Mouse (Mus musculus) limb, embryonic 10.5 days (tissue): Measurements from ENCODE around the gene Zfp541. TPM values are rescaled to one million over a fixed set of nuclear protein-coding genes. Genes with fewer than 3 reads are reported as not detected.
A peak's percentile ranks its signal among the peaks of the same experiment; 100 is the strongest.

Experiments
- DNase-seq: peaks from one replicate; pipeline ENCODE4 v3.0.0-alpha.2; 2017; ENCODE audit warnings: low spot score
- H3K27ac ChIP-seq: fragments of 300-500 bp; sonication (generic); 2 replicates; pipeline ENCODE4 v1.5.1; 2016; ENCODE audit warnings: mild to moderate bottlenecking
- H3K27me3 ChIP-seq: fragments of 300-500 bp; sonication (generic); 2 replicates; pipeline ENCODE4 v1.6.1; 2016; ENCODE audit warnings: low read depth, mild to moderate bottlenecking; ENCODE audit not compliant: poor library complexity, severe bottlenecking
- H3K36me3 ChIP-seq: fragments of 300-500 bp; sonication (generic); 2 replicates; pipeline ENCODE4 v1.6.1; 2016; ENCODE audit warnings: mild to moderate bottlenecking, moderate library complexity
- H3K4me1 ChIP-seq: fragments of 300-500 bp; sonication (generic); 2 replicates; pipeline ENCODE4 v1.6.1; 2016
- H3K4me3 ChIP-seq: fragments of 300-500 bp; sonication (generic); 2 replicates; pipeline ENCODE4 v1.5.1; 2016; ENCODE audit warnings: mild to moderate bottlenecking, moderate library complexity
- H3K9me3 ChIP-seq: fragments of 300-500 bp; sonication (generic); replicated peaks from 2 replicates; pipeline ENCODE4 v1.6.1; 2016; ENCODE audit warnings: mild to moderate bottlenecking
- WGBS: fragments of 180-500 bp; shearing (Covaris S2); methylation state at CpG from one replicate; pipeline ENCODE4 v1.1.7; 2016; 5-methylcytosine and 5-hydroxymethylcytosine counted together
- polyA plus RNA-seq: library from polyadenylated mRNA; unstranded; fragments of >200 nt; fragmentation: Nextera tagmentation; extraction: Ambion mirVana; gene quantifications from 2 replicates; pipeline ENCODE4 v1.2.1, GENCODE M21; 2016

The Zfp541 gene
- polyA plus RNA-seq, 1 experiment from 2014 or later = not detected

DNA sequence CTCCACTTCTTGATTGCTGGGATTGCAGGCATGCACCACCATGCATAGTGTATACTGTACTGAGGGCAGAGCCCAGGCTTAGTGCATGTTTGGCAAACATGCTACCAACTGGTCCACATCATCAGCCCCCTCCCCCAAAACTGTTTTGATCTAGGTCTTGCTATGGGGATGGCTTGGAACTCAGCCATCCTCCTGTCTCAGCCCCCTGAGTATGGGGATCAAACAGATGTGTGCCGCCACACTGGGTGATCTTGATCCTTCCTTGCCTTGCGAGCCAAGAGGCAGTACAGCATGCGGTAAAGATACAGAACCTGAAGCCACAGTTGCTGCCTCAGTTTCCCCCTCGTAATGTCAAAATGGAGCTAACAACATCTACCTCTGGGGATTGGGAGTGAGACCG lies 67.3 kb downstream of the Zfp541 start:
- Histone ChIP-seq H3K36me3 (peaks cover 13% of the 10 kb centered on the region), H3K4me3 (no peak overlapping the region), H3K4me1 (peaks cover 37% of the 10 kb centered on the region), H3K27ac (no peak overlapping the region), H3K27me3 (peaks cover 26% of the 10 kb centered on the region), H3K9me3 (no peaks in the 10 kb centered on the region)
- 61% methylated on average over 5 of the region's 5 CpGs for WGBS
- no peak for DNase-seq

DNA sequence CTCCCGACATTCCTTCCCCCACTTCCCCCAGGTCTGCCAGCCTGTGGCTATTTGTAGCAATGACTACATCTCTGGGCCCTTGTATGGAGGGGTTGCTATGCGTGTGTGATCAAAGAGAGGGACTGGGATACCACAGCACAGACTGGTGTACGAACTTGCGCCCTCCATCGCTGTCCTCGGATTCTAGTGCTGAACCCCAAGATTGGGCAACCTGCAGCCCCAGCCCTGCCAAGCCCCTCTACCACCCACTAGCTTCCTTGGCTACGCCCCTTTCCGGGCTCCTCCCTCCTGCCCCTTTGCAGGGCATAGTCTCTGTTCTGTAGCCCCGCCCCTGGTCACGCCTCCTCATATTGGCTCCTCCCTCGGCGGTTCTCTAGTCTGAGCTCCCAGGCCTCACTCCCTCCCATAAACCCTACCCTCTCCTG lies 67.8 kb downstream of the Zfp541 start, which contains the start of gene Slc8a2:
TSS of gene Slc8a2 (plus strand) at position 406 of the 425 bp plus-strand sequence.
- peak; percentile 81 for DNase-seq
- peaks cover 37% of the 10 kb centered on the region for H3K4me1 ChIP-seq
- peak within 1 kb of the TSS; percentile 83 for H3K27ac ChIP-seq
- peak within 1 kb of the TSS; percentile 71 for H3K4me3 ChIP-seq
- H3K36me3 ChIP-seq = peaks cover 12% of the 10 kb centered on the region
- H3K9me3 ChIP-seq = no peaks in the 10 kb centered on the region
- WGBS = under 1% methylated on average over 12 of the region's 12 CpGs
- peaks cover 26% of the 10 kb centered on the region for H3K27me3 ChIP-seq

DNA sequence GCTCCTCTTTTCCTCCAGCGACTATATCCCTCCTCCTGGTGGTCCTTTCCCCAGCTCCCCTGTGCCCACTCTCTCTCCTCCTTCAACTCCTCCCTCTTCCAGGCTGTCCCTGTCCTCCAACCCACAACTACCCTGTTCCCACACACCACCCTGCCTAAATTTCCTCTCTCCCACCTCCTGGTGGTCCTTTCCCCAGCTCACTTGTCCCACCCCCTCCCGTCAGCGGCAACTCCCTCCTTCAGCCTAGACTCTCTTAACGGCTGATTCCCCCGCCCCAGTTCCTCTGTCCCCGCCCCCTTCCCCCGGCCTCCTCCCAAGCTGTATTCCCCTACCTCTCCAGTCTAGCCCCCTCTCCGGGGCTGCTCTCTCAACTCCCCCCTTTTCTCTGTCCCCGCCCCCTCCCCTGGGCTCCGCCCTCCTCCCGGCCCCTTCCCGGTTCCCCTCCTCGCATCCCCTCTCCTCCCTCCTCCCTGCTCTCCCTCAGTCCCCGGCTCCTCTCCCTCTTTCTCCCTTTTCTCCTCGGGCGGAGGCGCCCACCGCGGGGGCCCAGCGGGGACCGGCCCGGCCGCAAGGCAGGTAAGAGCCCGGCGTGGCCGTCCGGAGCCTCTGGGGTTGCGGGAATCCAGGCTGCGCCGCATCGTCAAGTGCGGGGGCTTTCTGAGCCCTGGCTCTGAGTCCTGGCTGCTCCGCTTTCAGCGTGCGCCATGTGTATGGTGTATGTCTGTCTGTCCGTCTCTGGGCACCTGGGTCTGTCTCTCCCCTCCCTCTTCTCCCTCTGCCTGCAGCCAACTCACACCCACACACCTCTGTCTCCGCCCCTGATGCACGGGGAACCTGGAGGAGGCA lies 68.5 kb downstream of the Zfp541 start:
- no peaks in the 10 kb centered on the region for H3K9me3 ChIP-seq
- WGBS = 2% methylated on average over 38 of the region's 38 CpGs
- peak overlapping the region; percentile 83 for H3K27ac ChIP-seq
- peaks cover 11% of the 10 kb centered on the region for H3K36me3 ChIP-seq
- DNase-seq = peak; percentile 85
- H3K4me1 ChIP-seq = peaks cover 37% of the 10 kb centered on the region
- H3K4me3 ChIP-seq = peak overlapping the region; percentile 71
- peaks cover 26% of the 10 kb centered on the region for H3K27me3 ChIP-seq

DNA sequence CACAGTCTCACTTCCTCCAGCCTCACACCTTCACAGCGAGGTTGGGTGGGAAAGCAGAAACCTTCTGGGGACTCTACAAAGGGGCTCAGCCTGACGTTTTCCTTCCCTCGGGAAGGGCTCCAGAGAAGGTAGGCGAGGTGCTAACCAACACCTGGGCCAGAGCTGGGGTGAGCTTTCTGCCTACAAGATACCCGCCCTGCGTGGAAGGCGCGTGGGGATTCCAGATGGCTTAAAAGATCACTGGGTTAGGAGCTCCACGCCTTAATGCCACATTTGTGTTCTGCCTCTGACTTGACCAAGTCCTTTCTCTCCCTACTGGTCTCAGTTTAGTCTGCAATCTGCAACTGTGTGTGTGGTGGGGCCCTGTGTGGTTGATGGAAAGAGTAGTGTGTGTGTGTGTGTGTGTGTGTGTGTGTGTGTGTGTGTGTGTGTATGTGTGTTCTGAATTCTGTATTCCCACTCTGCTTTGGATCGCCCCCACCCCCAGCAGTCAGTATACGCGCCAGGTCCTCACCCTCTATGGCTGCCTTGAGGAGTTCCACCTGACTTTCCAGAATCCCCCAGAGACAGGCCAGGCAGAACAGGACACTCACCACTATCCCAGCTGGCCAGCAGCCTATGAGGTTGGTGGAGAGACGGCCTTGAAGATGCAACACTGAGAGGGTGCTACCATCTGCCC lies 69.5 kb downstream of the Zfp541 start:
- Histone ChIP-seq H3K27me3 (peaks cover 26% of the 10 kb centered on the region), H3K27ac (peak overlapping the region; percentile 83; the same call in 1 of the 2 replicates), H3K9me3 (no peaks in the 10 kb centered on the region), H3K36me3 (peaks cover 4% of the 10 kb centered on the region; the same call in 1 of the 2 replicates), H3K4me1 (peaks cover 37% of the 10 kb centered on the region), H3K4me3 (peak overlapping the region; percentile 71)
- no peak for DNase-seq
- 40% methylated on average over 13 of the region's 13 CpGs for WGBS

DNA sequence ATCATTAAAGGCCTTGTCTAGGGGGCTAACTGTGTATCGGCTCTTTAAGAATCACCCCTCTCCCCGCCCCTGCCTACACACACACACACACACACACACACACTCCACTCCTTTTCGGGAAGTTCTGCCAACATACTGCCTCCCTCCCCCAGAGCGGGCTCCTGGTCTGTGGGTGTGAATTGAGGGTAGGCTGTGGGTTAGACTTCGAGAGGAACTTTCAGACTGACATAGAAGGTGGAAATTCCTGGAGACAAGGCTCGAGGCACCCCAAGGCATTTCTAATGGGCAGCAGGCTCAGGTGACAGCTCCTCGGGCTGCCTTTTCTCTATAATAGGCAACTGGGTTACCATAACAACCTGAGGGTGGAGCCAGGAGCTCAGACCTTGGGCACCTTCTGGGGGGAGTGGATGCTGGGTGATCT lies 70.6 kb downstream of the Zfp541 start:
- Histone ChIP-seq H3K4me1 (peaks cover 37% of the 10 kb centered on the region), H3K27me3 (peaks cover 26% of the 10 kb centered on the region), H3K36me3 (0 out of 2 replicates have a peak, but pooled peaks cover 2% of the 10 kb centered on the region), H3K4me3 (0 out of 2 replicates have a peak overlapping the region, but pooled peaks have one; percentile 4), H3K9me3 (no peaks in the 10 kb centered on the region), H3K27ac (no peak overlapping the region)
- WGBS = 20% methylated on average over 7 of the region's 7 CpGs
- DNase-seq = no peak

DNA sequence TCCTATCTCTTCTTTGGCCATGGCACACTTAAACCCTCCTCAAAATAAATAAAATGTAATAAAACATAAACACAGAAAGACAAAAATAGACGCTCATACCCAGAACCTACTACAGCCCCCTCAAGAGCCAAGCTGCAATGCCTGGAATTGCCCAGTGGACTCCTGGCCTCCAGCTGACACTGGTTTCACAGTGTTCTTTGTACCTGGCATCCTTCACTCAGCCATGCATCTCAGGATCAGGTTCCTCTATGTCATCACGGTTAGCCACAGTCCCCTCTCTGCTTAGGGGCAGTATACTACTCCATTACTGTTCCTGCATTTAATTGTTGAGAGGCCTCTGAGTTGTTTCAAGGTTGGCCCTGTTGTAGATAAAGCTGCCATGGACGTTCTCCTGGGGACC lies 71.3 kb downstream of the Zfp541 start:
- no peak overlapping the region for H3K27ac ChIP-seq
- no peaks in the 10 kb centered on the region for H3K9me3 ChIP-seq
- H3K27me3 ChIP-seq = peaks cover 26% of the 10 kb centered on the region
- no peaks in the 10 kb centered on the region for H3K36me3 ChIP-seq
- DNase-seq = no peak
- peaks cover 37% of the 10 kb centered on the region for H3K4me1 ChIP-seq
- WGBS = 71% methylated on average over 3 of the region's 3 CpGs
- H3K4me3 ChIP-seq = no peak overlapping the region

DNA sequence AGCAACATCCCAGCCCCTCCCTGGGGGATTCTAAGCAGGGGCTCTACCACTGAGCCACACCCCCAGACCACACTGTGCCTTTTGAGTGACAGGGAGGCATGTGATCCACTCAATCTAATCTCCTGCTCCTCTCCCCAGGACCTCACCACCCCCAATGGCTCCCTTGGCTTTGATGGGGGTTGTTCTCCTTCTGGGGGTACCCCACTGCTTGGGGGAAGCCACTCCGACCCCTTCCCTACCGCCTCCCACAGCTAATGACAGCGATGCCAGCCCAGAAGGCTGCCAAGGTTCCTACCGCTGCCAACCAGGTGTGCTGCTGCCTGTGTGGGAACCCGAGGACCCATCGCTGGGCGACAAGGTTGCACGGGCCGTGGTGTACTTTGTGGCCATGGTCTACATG lies 72.1 kb downstream of the Zfp541 start:
- DNase-seq = no peak

DNA sequence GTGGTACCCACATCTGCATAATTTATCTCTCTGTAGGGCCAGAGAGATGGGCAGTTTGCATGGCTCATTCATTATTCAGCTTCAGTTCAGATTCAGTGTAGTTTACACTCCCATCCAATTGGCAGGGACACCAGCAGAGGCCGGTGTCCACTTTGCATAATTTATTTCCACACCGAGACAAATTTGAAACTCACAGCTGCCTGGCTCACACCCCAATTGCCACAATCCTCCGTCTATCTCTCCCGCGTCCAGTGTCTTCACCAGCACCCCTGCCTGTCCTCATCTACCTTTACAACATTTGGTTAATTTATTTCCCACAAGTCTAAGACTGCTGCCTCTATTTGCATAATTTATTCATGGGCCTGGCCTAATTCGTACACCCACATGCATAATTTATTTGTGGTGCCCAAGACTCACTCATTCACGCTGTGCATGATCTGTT lies 73.4 kb downstream of the Zfp541 start:
- H3K4me3 ChIP-seq = no peak overlapping the region
- H3K9me3 ChIP-seq = no peaks in the 10 kb centered on the region
- DNase-seq = no peak
- H3K27ac ChIP-seq = no peak overlapping the region
- H3K27me3 ChIP-seq = peaks cover 26% of the 10 kb centered on the region
- H3K36me3 ChIP-seq = no peaks in the 10 kb centered on the region
- 74% methylated on average over 7 of the region's 7 CpGs for WGBS
- peaks cover 26% of the 10 kb centered on the region for H3K4me1 ChIP-seq

More for the DNA sequence above, 72.1 kb downstream of the Zfp541 start:
- 90% methylated on average over 9 of the region's 9 CpGs for WGBS
- peaks cover 37% of the 10 kb centered on the region for H3K4me1 ChIP-seq
- no peaks in the 10 kb centered on the region for H3K9me3 ChIP-seq
- no peak overlapping the region for H3K27ac ChIP-seq
- H3K36me3 ChIP-seq = no peaks in the 10 kb centered on the region
- H3K27me3 ChIP-seq = peaks cover 26% of the 10 kb centered on the region
- H3K4me3 ChIP-seq = no peak overlapping the region

Other genes with a start within 250 kb of the Zfp541 start
- not detected in 2 replicates for gene Obox6, start 222.1 kb upstream of the Zfp541 start, polyA plus RNA-seq
- not detected in 2 replicates for gene Crx, start 181.8 kb upstream of the Zfp541 start, polyA plus RNA-seq
- gene Crxos, start 179.2 kb upstream of the Zfp541 start, polyA plus RNA-seq = not detected in 2 replicates
- 654 and 733 TPM in 2 replicates for gene Selenow, start 139.4 kb upstream of the Zfp541 start, polyA plus RNA-seq
- gene Nop53, start 115.7 kb upstream of the Zfp541 start, polyA plus RNA-seq = 173 and 203 TPM in 2 replicates
- gene Ehd2, start 94.2 kb upstream of the Zfp541 start, polyA plus RNA-seq = 10.1 and 10.4 TPM in 2 replicates
- gene Bicra, start 13.9 kb upstream of the Zfp541 start, polyA plus RNA-seq = 10.6 and 10.8 TPM in 2 replicates
- 197 and 216 TPM in 2 replicates for gene Napa, start 36.6 kb downstream of the Zfp541 start, polyA plus RNA-seq
- 26.9 and 27.0 TPM in 2 replicates for gene Kptn, start 58.1 kb downstream of the Zfp541 start, polyA plus RNA-seq
- gene Slc8a2, start 68.0 kb downstream of the Zfp541 start, polyA plus RNA-seq = 0.05 and 0.09 TPM in 2 replicates
- 17.8 and 20.9 TPM in 2 replicates for gene Meis3, start 113.3 kb downstream of the Zfp541 start, polyA plus RNA-seq
- gene Dhx34, start 160.2 kb downstream of the Zfp541 start, polyA plus RNA-seq = 19.8 and 20.0 TPM in 2 replicates
- 0.04 TPM in 1 of 2 replicates, not detected in the other for gene C5ar2, start 182.3 kb downstream of the Zfp541 start, polyA plus RNA-seq
- gene C5ar1, start 197.7 kb downstream of the Zfp541 start, polyA plus RNA-seq = 0.41 and 0.76 TPM in 2 replicates
- 5.4 and 7.4 TPM in 2 replicates for gene Inafm1, start 211.8 kb downstream of the Zfp541 start, polyA plus RNA-seq
- gene Ccdc9, start 225.0 kb downstream of the Zfp541 start, polyA plus RNA-seq = 36.3 and 36.8 TPM in 2 replicates
- 14.5 and 19.1 TPM in 2 replicates for gene Bbc3, start 246.6 kb downstream of the Zfp541 start, polyA plus RNA-seq